Mouse (Mus musculus) forebrain, postnatal 0 days (tissue): Measurements from ENCODE around the gene H2-Ab1. TPM values are rescaled to one million over a fixed set of nuclear protein-coding genes. Genes with fewer than 3 reads are reported as not detected.

Experiments used
- ATAC-seq: fragments of 200-750 bp; cut with Nextera tagmentation; 2 replicates; pipeline ENCODE4 v1.8.0; 2017; ENCODE audit warnings: mild to moderate bottlenecking, moderate library complexity
- DNase-seq: peaks from one replicate; pipeline ENCODE4 v3.0.0-alpha.2; 2015
- H3K27ac ChIP-seq: fragments of 300-500 bp; sonication (generic); 2 replicates; pipeline ENCODE4 v1.5.1; 2014; ENCODE audit warnings: low read depth, mild to moderate bottlenecking, antibody characterized with exemption, low read length, moderate library complexity, mixed read lengths
- H3K27me3 ChIP-seq: fragments of 300-500 bp; sonication (generic); 2 replicates; pipeline ENCODE4 v1.6.1; 2014; ENCODE audit warnings: mild to moderate bottlenecking, low read length, mixed read lengths; ENCODE audit not compliant: insufficient read depth
- H3K36me3 ChIP-seq: fragments of 300-500 bp; sonication (generic); 2 replicates; pipeline ENCODE4 v1.6.1; 2014; ENCODE audit warnings: mild to moderate bottlenecking, moderate library complexity; ENCODE audit not compliant: insufficient read depth
- H3K4me1 ChIP-seq: fragments of 300-500 bp; sonication (generic); 2 replicates; pipeline ENCODE4 v1.6.1; 2014; ENCODE audit warnings: antibody characterized with exemption; ENCODE audit not compliant: insufficient read depth
- H3K4me2 ChIP-seq: fragments of 300-500 bp; sonication (generic); 2 replicates; pipeline ENCODE4 v1.6.1; 2014; ENCODE audit warnings: low read depth, mild to moderate bottlenecking, moderate library complexity
- H3K4me3 ChIP-seq: fragments of 300-500 bp; sonication (generic); 2 replicates; pipeline ENCODE4 v1.5.1; 2014; ENCODE audit warnings: low read depth, low read length, mixed read lengths
- H3K9ac ChIP-seq: fragments of 300-500 bp; sonication (generic); 2 replicates; pipeline ENCODE4 v1.6.1; 2014; ENCODE audit warnings: mild to moderate bottlenecking
- H3K9me3 ChIP-seq: fragments of 300-500 bp; sonication (generic); 2 replicates; pipeline ENCODE4 v1.6.1; 2016; ENCODE audit warnings: low read length
- CTCF ChIP-seq: sonication (generic); IDR thresholded peaks from 2 replicates; pipeline ENCODE4 v1.5.1; 2016; ENCODE audit warnings: antibody characterized with exemption, control low read depth, low read depth
- WGBS: fragments of 180-500 bp; shearing (Covaris S2); extraction: QIAGEN DNeasy Blood & Tissue Kit; methylation state at CpG from one replicate; pipeline ENCODE4 v1.1.7; 2014; 5-methylcytosine and 5-hydroxymethylcytosine counted together
- polyA plus RNA-seq: library from polyadenylated mRNA; unstranded; fragments of >200 nt; fragmentation: Nextera tagmentation; extraction: Ambion mirVana; gene quantifications from 2 replicates; pipeline ENCODE4 v1.2.1, GENCODE M21; 2015
- total RNA-seq: library from RNA; depleted of rRNA; stranded (reverse); fragments of >200 nt; gene quantifications from 2 replicates; pipeline ENCODE4 v1.2.3, GENCODE M21; 2014

Gene H2-Ab1
- total and polyA plus RNA-seq, 2 experiments from 2014 or later = 1.8 to 2.0 TPM

DNA sequence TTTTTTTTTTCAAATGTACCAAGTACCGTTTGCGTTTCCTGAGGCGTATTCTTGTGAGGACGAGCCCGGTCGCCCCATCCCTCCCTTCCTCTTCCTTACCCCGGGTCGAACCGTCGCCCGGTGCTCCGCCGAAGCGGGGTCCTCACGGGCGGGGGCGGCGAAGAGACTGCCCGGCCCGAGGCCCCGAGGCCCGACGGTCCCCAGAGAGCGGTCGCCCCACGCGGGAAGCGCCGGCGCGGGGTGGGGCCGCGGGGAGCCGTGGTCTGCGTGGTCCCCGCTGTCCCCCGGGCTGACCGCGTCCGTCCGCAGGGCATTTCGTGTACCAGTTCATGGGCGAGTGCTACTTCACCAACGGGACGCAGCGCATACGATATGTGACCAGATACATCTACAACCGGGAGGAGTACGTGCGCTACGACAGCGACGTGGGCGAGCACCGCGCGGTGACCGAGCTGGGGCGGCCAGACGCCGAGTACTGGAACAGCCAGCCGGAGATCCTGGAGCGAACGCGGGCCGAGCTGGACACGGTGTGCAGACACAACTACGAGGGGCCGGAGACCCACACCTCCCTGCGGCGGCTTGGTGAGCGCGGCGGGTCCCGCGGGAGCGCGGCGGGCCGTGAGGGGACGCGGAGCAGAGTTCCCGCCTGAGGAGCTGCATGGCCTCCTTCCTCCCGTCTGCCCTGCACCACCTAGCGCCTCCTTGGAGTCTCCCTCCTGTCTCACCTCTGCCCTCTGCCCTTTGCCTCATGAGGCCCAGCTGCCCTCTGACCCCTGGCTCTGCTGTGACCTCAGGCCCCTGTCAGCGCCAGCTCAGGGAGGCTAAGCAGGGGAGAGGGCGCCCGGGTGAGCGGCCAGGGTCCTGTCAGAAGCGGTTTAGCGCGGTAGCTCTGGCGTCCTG lies 7.2 kb downstream of the H2-Ab1 start:
- 2% methylated on average over 89 of the region's 93 CpGs for WGBS
- DNase-seq = peak; percentile 45
- Histone ChIP-seq H3K27me3 (peaks cover 28% of the 10 kb centered on the region), H3K27ac (no peak overlapping the region), H3K9ac (peak overlapping the region; percentile 14; the same call in 1 of the 2 replicates), H3K4me1 (peaks cover 5% of the 10 kb centered on the region), H3K36me3 (no peaks in the 10 kb centered on the region), H3K4me3 (peak overlapping the region; percentile 43), H3K4me2 (peak overlapping the region; percentile 92), H3K9me3 (no peaks in the 10 kb centered on the region)
- no peak for ATAC-seq
- TF ChIP-seq CTCF = no peak

GRCm38 (mm10) chr17:34268262-34268661 lies 10.8 kb downstream of the H2-Ab1 start:
- TF ChIP-seq CTCF = no peak

DNA sequence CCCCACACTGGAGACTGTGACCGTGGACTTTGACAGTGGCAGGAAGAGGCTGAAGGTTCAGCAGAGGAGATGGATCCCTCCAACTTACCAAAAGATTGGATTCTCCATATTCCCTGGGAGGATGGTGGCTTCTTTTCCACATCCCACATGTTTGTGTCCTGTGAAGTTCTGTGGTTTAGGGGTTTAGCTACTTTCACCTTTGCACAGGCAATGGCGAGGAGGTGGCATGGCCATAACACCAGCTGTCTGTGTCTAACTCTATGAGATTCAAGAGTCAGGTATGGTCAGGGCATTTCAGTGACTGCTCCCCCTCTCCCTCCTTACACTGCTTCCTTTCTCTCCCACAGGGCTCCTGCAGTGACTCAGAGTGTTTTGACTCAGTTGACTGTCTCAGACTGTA lies 11.3 kb downstream of the H2-Ab1 start:
- Histone ChIP-seq H3K4me1 (peaks cover 5% of the 10 kb centered on the region), H3K27me3 (peaks cover 18% of the 10 kb centered on the region), H3K9me3 (no peaks in the 10 kb centered on the region), H3K4me2 (no peak overlapping the region), H3K36me3 (no peaks in the 10 kb centered on the region), H3K4me3 (no peak overlapping the region), H3K27ac (no peak overlapping the region), H3K9ac (no peak overlapping the region)
- no peak for TF ChIP-seq CTCF
- WGBS = 86% methylated on average over 2 of the region's 2 CpGs
- ATAC-seq (no peak), DNase-seq (no peak)

More at GRCm38 (mm10) chr17:34268262-34268661, 10.8 kb downstream of the H2-Ab1 start:
- DNase-seq (no peak), ATAC-seq (no peak)
- Histone ChIP-seq H3K4me1 (peaks cover 5% of the 10 kb centered on the region), H3K36me3 (no peaks in the 10 kb centered on the region), H3K9ac (no peak overlapping the region), H3K4me2 (no peak overlapping the region), H3K4me3 (no peak overlapping the region), H3K27ac (no peak overlapping the region), H3K9me3 (no peaks in the 10 kb centered on the region), H3K27me3 (peaks cover 22% of the 10 kb centered on the region)
- 68% methylated on average over 2 of the region's 2 CpGs for WGBS

DNA sequence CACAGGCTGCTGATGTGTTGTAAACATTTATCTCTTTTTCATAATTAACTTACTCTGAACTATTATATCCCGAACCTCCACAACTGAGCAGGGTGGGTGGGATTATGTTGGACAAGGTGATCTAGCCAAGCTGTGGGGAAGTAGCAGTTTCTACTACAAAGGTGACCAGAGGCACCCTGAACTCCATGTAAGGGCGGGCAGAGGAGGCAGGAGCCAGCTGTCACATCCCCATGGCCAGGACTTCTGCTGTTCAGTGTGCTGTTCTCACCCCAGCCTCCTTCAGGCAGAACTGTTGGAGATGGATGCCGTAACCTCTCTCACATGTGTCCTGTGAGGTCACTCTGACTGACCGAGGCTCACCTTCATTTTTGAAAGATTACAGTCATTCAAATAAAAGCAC lies 12.3 kb downstream of the H2-Ab1 start:
- Histone ChIP-seq H3K27me3 (peaks cover 9% of the 10 kb centered on the region), H3K9me3 (no peaks in the 10 kb centered on the region), H3K4me2 (no peak overlapping the region), H3K4me3 (no peak overlapping the region), H3K4me1 (no peaks in the 10 kb centered on the region), H3K9ac (no peak overlapping the region), H3K36me3 (no peaks in the 10 kb centered on the region), H3K27ac (no peak overlapping the region)
- DNase-seq (no peak), ATAC-seq (no peak)
- no peak for TF ChIP-seq CTCF
- WGBS = 70% methylated on average over 4 of the region's 4 CpGs

- Histone ChIP-seq H3K9me3 (no peaks in the 10 kb centered on the region), H3K27ac (no peak overlapping the region), H3K9ac (no peak overlapping the region), H3K4me1 (no peaks in the 10 kb centered on the region), H3K36me3 (no peaks in the 10 kb centered on the region), H3K4me3 (no peak overlapping the region), H3K4me2 (no peak overlapping the region), H3K27me3 (peaks cover 5% of the 10 kb centered on the region)
- DNase-seq (no peak), ATAC-seq (no peak)
- TF ChIP-seq CTCF = no peak
- 81% methylated on average over 2 of the region's 2 CpGs for WGBS
Measured at GRCm38 (mm10) chr17:34270230-34270629, 12.7 kb downstream of the H2-Ab1 start.

- TF ChIP-seq CTCF = no peak
- Histone ChIP-seq H3K9ac (no peak overlapping the region), H3K27ac (no peak overlapping the region), H3K9me3 (no peaks in the 10 kb centered on the region), H3K27me3 (no peaks in the 10 kb centered on the region; the same call in 1 of the 2 replicates), H3K36me3 (no peaks in the 10 kb centered on the region), H3K4me1 (no peaks in the 10 kb centered on the region), H3K4me3 (no peak overlapping the region), H3K4me2 (no peak overlapping the region)
- DNase-seq (no peak), ATAC-seq (no peak)
- WGBS = 78% methylated on average over 2 of the region's 2 CpGs
Measured at GRCm38 (mm10) chr17:34270940-34271339, 13.5 kb downstream of the H2-Ab1 start.

DNA sequence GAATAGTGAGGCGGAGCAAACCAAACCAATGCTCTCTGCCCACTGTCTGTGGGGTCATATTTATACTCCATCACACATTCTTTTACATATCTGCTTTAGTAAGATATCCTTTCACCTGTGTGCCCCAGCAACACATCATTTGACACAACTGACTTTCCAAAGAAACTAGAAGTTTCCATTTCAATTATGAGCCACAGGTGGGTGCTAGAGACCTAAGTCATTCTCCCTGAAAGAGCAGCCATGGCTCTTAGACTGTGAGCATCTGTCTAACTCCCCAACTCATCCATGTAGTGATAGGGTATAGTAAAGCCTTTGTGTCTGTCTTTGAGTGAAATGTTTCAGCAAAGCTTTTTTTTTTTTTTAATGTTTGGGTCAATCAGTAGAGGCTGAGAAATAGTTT lies 14.6 kb downstream of the H2-Ab1 start:
- no peak overlapping the region for H3K4me2 ChIP-seq
- H3K27ac ChIP-seq = no peak overlapping the region
- DNase-seq (no peak), ATAC-seq (no peak)
- TF ChIP-seq CTCF = peak; percentile 7; the same call in 1 of the 2 replicates
- 80% methylated on average over 1 of the region's 1 CpGs for WGBS
- no peaks in the 10 kb centered on the region for H3K36me3 ChIP-seq
- H3K27me3 ChIP-seq = no peaks in the 10 kb centered on the region; the same call in 1 of the 2 replicates
- H3K9me3 ChIP-seq = no peaks in the 10 kb centered on the region; the same call in 1 of the 2 replicates
- no peak overlapping the region for H3K4me3 ChIP-seq
- H3K4me1 ChIP-seq = no peaks in the 10 kb centered on the region
- H3K9ac ChIP-seq = no peak overlapping the region
